Mouse (Mus musculus): ENCODE data around the gene Gsn.
A peak's percentile ranks its signal among the peaks of the same experiment; 100 is the strongest.

The Gsn gene

DNA sequence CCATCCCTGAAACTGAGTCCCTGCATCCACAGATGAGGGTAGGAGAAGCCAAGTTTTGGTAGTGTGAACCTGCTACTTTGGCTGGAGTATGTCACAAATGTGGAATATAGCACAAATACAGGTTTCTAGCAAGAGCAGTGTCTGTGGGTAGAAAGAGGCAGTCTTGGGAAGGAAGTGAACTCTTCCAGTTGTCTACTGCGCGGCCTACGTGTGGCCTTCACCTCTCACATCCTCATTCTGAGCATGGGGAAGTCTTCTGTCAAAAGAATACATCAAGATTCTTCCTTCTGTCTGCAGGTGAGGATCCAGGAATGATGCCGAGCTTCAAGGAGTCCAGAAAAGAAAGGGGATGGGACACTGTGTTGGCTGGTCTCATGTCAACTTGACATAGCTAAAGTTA, 2.4 kb upstream of the Gsn start:
- DNase-seq (ENCODE audit: extremely low spot score) = no peak

DNA sequence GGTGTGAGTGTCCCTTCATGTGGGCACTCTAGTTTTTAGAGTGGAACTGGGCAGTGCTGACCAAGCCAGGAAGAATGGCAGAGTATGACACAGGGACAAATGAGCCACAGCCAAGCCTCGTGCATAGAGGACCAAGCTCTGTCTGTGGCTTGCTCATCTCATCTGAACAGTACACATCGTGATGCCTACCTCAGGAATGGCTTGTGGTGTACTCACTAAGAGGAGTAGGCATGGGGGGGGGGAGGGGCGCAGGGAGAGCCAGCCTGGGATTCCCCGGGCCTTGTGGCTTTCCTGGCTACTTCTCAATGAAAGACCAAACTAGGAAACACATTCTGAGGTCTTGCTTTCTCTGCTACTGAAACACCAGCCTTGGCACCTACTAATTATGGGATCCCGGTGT, 1.2 kb upstream of the Gsn start:
- no peak for DNase-seq (ENCODE audit: extremely low spot score)

DNA sequence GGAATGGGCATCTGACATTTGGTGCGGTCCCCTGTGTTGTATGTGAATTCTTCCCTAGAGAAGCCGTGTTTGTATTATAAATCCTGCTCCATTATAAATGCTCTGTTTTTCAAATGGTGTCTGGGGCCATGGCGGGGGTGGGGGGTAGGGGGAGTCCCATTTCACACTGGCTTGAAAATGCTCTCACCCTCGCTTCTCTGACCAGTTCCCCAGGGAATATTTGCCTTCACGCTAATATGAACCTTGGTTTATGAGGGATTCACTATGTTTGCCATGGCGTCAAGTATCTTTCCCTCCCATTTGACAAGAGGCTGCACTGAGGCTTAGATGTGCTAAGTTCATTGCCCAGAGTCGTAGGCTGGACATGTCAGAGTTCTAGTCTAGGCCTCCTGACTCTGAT, 718 bp upstream of the Gsn start:
- DNase-seq (ENCODE audit: extremely low spot score) = no peak

DNA sequence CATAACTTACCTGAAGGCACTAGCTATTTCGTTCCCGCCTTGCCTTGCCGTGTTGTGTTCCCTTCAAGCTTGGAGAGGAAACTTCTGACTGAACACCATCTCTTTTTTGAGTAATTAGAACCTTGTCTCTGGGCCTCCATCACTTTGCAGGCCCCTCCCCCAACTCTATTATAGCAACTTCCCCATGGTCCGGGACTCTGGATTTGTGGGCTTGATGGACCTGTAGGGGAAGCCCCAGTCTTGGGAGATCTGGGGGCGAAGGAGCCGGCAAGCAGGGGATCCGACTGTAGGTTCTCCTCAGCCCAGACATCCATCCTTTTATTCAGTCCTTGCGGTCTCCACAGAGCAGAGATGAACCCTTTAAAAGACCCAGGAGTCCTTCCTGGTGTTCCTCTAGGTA, 752 bp downstream of the Gsn start:
- DNase-seq (ENCODE audit: extremely low spot score) = no peak

DNA sequence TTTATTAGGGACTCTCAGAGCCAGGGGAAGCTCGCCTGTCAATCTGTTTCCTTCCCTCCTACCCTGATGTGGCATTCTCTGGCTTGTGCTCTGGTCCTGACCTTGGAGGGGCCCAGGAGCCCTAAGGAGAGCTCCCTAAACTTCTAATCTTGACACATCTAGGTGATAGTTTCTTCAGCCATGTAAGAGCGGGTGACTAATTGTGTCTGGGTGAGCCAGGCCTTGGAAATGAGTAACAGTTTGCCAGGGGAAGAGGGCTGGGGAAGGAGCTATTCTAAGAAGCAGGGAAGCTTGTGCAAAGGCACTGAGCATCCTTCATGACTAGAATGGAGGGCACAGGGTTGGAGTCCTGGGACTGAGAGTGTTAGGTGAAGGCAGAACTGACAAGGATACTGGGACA, 1.7 kb downstream of the Gsn start:
- DNase-seq (ENCODE audit: extremely low spot score) = no peak

DNA sequence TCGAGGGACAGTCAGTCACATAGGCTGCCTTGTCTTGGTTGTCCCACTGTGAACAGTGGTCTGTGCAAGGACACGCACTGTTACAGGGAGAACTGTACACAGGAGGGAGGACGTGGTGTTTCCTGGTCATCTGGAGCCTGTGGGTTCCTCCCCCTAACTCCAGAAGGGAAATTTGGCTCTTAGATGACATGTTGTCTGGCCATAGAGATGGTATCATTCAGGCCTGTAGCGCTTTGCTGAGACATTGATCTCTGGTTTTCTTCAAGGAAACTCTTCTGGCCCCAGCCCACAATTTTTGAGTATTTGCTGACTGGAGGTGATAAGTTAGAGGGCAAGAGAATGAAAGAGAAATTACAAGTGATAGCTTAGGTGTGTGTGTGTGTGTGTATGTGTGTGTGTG, 2.4 kb downstream of the Gsn start:
- DNase-seq (ENCODE audit: extremely low spot score) = no peak

DNA sequence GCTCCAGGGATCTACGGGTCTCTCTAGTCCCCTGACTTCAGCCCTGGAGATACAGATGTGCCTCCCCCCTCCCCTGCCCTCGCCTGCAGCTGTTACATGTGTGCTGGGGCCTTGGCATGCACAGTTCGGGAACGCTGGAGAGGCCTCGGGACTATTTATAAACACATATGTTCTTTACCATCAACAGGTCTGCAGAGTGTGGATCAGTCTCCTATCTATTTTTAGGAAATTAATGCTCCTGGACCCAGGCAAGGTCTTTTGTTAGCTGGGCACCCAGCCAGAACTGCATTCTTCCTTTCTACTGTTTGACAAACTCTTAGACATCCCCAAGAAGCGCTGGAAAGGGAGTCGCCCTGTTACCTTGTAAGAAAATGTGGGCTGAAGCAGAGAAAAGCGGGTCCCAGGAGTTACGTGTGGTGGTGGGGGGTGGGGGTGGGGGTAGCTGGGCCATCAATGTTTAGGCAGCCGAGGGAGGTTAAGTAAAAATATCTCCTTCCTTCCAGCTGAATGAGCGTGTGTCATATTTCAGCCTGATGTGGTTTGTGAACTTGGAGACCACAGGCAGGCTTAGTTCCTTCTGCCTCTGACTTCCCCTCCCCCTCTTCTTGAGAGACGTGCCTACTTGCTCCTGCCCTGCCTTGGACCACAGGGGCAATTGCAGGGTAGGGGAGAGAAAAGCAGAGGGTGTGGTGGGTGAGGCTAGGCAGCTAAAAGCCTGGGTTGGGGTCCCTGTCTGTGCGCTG, 3.3 kb downstream of the Gsn start:
- no peak for DNase-seq (ENCODE audit: extremely low spot score)

DNA sequence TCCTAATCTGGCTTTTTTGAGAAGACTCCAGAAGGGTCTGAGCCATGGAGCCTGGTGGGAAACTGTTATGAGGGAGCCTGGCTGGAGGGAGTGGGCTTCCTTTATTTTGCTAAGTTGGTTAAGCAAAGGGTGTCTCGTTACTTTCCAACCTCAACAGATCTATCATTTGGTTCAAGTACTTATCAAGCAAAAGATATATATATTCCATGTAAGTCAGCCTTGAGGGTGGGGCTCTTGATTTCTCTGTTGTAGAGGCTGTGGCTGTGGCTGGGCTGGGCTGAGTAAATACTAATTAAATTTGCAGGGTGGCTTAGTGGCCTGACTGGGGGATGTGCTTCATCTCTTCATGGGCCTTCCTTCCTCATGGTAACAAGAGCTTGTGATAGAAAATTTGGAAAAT, 4.1 kb downstream of the Gsn start:
- no peak for DNase-seq (ENCODE audit: extremely low spot score)

DNA sequence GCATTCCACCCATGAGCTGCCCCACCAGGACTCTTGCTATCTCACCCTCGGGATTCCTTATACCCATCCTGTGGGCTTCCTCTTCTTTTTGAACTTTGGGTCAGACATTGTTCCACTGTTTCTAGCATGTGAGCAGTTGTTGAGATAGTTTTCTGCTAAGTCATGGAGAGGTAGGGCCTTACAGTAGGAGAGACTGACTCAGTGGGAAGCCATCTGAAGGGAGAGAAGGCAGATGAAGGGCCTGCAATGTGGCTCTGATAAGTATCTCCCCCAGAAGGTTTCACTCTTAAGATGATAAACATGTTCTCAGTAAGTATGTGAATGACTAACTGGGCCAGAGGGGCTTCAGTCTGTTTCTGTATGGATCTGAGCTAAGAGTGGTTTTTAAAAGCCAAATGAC, 7.9 kb downstream of the Gsn start:
- no peak for DNase-seq (ENCODE audit: extremely low spot score)

DNA sequence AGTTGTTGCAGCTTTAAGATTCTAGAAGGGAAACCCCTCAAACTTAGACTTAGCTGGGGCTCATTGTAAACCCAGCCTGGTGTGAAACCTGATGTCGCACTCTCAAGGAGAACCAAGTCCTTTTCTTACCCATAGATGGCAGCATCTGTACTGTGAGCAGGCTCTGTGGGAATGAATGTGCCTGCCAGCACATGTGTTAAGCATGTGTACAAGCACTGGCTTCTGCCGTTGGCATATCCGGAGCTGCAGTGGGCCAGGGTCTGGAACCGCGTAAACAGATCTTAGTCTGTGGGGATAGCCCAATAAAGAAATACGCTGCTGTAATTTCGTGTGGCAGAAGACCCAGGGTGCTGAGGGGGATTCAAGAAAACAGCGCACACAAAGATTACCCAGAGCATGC, 9.1 kb downstream of the Gsn start:
- peak; percentile 50 for DNase-seq (ENCODE audit: extremely low spot score)

DNA sequence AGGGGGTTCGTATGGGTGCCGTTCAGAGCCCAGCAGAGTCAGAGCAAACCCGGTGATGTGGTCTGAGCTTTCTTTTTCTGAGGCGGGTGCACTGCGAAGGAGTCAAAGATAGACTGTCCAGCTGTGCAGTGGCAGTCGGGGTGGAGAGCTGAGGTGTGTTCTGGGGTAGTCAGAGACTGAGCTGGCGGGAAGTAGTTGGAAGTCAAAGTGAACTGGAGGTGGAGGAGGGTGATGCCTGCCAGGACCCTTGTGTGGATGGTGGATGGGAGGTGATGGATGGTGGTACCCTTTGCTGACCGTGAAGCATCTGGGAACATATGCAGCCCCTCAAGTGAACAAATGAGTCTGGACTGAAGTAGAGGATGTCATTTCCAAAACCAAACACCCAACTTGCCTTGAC, 9.6 kb downstream of the Gsn start:
- no peak for DNase-seq (ENCODE audit: extremely low spot score)

DNA sequence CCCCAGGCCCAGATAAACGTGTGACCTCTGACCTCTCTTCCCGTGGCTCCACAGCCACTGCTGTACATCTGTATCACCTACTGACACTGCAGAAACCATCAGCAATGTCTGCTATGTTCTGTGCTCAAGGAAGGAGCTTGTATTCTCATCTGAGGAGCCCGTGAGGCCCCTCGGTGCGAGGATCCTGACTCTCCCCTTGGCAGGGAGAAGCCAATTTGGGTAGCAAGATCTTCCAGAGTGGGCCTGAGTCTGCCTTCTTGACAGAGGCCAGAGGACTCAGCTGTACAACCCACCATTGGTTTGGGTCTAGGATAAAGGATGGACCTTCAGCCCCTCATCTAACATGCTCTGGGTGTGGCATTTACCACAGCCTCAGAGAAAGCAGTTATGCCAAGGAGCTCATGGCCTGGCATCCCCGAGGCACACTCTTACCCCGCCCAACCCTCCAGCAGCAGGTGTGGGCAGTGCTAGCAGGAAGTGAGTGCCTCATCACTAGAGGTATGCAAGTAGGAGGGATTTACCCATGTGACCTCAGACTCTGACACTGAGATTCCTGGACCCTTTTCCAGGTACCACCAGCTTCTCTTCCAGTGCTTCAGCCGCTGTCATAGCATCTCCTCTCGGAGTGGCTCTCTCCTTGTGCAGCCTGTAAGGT, 10.2 kb downstream of the Gsn start:
- DNase-seq (ENCODE audit: extremely low spot score) = no peak

DNA sequence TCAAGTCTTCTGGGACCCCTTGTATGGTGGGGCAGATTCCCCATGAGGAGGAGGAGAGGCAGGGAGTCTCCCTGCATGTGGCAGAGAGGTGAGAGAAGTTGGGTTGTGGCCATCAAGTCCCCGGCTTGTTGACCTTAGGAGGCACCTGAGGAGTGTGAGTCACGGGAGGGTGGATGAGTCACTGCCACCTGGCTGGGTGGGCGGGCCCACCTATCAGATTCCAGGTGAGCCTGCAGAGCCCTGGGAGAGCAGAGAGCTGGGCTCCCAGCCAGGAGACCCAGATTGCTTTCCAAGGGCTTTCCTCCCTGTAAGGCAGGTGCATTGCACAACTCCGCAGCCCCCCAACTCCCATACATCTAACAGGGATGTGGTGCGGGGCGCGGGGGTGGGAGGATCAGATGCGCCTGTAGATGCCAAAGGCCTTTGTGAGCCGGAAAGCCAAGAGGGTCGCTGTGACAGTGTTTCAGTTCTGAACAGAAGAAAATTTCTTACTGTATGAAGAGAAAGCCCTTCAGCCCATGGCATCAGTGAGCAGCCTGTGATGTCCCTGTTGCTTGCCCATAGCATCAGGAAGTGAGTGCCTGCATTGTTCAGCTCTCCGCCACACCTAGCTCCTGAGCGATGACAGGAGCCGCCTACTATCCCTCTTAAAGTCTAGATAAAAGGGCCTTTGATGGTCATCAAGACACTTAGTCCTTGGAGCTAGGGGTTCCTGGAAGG, 11.1 kb downstream of the Gsn start:
- DNase-seq (ENCODE audit: extremely low spot score) = no peak

DNA sequence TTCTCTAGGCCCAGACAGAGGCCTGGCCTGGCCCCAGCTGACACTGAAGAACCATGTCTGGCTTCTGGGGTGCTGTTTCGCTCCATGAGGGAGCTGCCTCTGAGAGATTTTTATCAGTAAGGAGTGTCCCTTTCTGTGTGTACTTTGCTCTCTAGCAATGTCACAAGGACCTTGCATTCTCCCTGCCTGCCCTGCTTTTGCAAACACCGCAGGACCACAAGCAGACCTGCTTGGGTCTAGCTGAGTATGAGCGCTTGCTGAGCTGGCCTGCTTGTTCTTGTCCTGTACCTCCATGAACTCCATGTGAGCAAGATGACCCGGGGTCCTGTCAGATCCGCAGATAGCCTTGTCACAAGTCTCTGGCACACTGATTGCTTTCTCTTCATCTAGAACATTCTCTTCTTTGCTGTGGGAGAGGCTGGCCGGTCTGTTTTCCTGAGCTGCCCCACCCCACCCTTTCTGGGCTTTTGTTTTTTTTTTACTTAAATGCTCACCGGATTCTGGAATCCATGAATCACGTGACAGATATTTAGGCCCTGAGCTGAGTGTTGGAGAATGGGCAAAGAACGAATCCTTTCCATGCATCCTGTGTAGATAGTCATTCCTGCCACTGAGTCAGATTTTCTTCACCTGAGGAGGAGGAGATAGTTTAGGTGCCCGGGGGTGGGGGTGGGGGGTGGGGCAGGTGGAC, 11.8 kb downstream of the Gsn start:
- no peak for DNase-seq (ENCODE audit: extremely low spot score)

DNA sequence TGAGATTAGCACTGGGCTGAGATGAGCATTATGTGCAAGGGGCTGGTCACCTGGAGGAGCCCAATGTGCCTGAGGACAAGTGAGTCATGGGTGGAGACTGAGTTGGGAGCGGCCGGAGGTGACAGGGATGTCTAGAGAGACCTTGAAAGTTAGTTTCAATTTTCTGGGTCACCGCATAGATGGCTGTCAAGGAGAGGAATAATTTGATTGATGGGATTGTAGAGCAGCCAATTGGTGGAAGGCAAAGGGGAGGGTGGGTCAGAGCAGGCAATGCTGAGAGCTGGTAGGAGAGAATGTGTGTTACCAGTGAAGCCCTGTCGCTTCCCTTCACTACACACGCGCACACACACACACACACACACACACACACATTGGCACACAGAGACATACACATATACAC, 13.0 kb downstream of the Gsn start:
- DNase-seq (ENCODE audit: extremely low spot score) = no peak

DNA sequence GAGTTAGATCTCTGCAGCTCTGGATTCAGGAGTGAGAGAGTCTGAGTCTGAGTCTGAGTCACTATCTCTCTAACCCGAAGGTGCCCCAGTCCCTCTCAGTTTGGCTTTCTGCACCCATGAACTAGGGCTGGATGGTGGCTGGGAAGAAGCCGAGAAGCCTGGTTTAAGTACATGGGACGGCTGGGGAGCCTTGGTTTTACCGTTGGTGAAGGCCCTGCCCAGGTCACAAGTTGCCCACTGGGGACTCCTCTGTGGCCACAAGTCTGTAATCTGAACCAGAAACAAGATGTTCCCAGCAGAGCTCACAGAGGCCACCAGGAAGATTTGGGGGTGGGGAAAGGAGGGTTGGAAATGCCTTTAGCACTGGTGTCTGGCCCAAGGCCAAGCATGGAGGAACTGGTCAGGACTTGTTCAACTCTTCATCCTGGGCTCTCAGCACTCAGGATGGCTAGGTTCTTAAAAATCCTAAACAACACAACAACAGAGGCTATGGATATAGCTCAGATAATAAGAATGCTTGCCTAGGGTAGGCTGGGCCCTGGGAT, 13.6 kb downstream of the Gsn start:
- DNase-seq (ENCODE audit: extremely low spot score) = no peak

DNA sequence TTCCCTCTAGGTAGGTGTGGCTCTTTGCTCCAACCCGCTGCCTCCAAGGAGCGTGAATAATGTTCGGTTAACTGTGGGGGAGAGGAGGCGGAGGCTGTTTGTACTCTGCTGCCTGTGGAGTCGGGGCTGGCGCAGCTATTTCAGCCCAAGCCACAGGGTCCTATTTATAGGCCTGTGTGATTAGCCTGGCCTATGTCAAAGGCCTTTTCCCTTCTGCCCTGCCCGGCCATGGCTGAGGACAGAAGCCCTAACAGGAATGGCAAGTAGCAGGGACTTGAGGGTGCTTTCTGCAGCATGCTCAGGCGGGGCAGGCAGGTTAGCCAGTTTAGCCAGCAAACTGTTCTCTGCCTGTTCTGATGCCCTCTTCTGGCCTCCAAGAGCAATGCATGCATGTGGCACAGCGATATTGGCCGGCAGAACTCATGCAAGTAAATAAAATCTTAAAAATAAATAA, 14.4 kb downstream of the Gsn start:
- DNase-seq (ENCODE audit: extremely low spot score) = peak; percentile 65

DNA sequence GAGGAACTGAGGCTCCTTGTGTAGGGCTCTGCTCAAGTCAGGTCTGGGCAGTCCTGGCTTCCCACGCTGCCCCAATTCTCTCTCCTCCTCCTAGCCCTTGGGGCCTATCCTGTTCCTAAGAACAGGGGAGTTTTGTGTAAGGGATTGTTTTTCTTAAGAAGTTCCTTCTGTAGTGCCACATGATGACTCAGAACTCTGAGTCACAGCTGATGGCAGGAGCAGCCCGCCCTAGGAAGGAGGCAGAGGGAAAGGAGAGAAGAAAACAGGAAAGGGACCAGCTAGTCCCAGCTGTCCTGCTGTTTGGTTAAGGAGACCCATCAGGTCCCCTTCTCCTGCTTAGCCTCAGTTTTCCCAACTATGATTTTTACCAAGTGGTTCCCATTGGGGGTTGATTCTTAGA, 15.6 kb downstream of the Gsn start:
- DNase-seq (ENCODE audit: extremely low spot score) = no peak

DNA sequence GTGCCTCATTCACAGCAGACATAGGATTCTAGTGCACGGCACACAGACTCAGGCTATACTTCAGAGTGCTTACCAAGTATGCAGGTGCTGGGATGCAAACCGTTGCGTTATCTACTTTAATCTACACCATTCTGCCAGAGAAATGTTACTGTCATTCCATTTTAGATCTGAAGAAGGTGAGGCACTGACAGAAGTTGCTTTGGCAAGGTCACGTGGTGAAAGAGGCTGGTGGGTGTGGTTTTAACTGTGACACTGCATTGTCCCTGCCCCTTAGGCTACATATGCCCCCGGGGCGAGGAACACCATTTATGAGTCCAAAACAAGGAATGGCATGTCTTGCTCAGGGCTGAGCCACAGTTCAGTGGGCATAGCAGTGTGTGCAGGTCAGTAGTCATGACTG, 16.7 kb downstream of the Gsn start:
- no peak for DNase-seq (ENCODE audit: extremely low spot score)

DNA sequence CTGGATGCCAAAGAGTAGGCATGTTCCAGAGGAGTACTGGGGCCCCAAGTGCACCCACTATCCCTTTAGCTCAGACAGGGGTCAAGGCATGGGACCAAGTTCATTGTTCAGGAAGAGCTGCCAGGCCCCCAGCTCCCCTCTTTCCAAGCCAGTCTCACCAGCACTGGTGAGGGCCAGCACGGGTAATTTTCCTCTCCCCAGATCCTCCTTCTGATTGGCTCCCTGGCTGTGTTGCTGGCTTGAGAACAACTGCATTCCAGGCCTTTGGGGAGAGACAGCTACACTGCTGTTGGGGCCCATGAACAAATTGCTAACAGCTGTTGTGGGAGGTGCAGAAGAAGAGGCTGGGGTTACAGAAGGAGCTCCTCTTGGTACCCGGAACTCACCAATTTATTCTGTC, 17.4 kb downstream of the Gsn start:
- DNase-seq (ENCODE audit: extremely low spot score) = no peak

DNA sequence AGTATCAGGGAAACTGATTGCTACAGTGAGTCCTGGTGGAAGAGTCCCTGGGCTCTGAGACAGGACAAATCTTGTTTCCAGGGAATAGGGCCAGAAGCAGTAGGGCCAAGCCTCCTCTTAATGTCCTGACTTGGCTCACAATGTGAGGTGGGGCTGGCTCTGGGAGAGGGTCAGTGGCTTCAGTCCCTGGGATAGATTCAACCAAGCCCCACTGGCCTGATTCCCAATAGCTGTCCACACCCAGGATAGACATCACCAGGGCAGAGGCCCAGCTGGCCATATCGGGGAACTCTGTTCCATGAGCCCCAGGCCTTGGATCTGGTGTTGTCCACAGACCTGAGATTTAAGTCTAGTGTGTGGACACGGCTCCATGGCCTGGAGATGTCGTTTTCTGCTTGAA, 21.5 kb downstream of the Gsn start:
- DNase-seq (ENCODE audit: extremely low spot score) = no peak
